Mouse (Mus musculus) CH12.LX (cell line): ENCODE data around the gene Slc39a1. TPM values are rescaled to one million over a fixed set of nuclear protein-coding genes. Genes with fewer than 3 reads are reported as not detected.

Experiments
- DNase-seq: peaks from one replicate; pipeline ENCODE4 v3.0.0-alpha.2; 2013; ENCODE audit errors: extremely low read depth
- H3K27ac ChIP-seq: 2 replicates; pipeline ENCODE4 v1.5.1; 2012; ENCODE audit warnings: low read depth, mild to moderate bottlenecking, control low read depth, moderate library complexity; ENCODE audit not compliant: insufficient read depth
- H3K27me3 ChIP-seq: replicated peaks from 2 replicates; pipeline ENCODE3; 2012; ENCODE audit warnings: inconsistent platforms
- H3K36me3 ChIP-seq, 2 experiments: replicated peaks in 1 of 2; 2 replicates each; pipeline versions ENCODE3 to v1.6.1; 2012; ENCODE audit warnings: inconsistent platforms in 1 of 2, low read length in 1 of 2, mild to moderate bottlenecking in 1 of 2, mixed read lengths in 1 of 2, moderate library complexity in 1 of 2; ENCODE audit not compliant: control insufficient read depth in 1 of 2, insufficient read depth in 1 of 2
- H3K4me1 ChIP-seq, 2 experiments: 2 replicates each; pipeline ENCODE4 v1.6.1; 2012; ENCODE audit warnings: inconsistent platforms in 1 of 2, moderate library complexity in 1 of 2; ENCODE audit not compliant: insufficient read depth in 2 of 2, control insufficient read depth in 1 of 2
- H3K4me2 ChIP-seq: 2 replicates; pipeline ENCODE4 v1.6.1; 2012; ENCODE audit warnings: low read depth, mild to moderate bottlenecking, control low read depth; ENCODE audit not compliant: poor library complexity, insufficient read depth, severe bottlenecking
- H3K4me3 ChIP-seq, 3 experiments: fragments of 150-350 bp in 1 of 3; sonication (generic) in 1 of 3; replicated peaks in 1 of 3; 2 replicates each; pipeline versions ENCODE3 to v1.5.1; 2011 to 2012; ENCODE audit warnings: low read depth in 2 of 3, low read length in 2 of 3, mild to moderate bottlenecking in 2 of 3, moderate library complexity in 2 of 3, control low read depth in 1 of 3, improper control_type of control experiment in 1 of 3, inconsistent platforms in 1 of 3, mixed read lengths in 1 of 3; ENCODE audit not compliant: poor library complexity in 1 of 3
- H3K79me2 ChIP-seq: replicated peaks from 2 replicates; pipeline ENCODE4 v1.6.1; 2012; ENCODE audit warnings: mild to moderate bottlenecking, moderate library complexity; ENCODE audit not compliant: control insufficient read depth, poor library complexity, insufficient read depth, severe bottlenecking; ENCODE audit errors: extremely low read depth
- H3K9ac ChIP-seq: 2 replicates; pipeline ENCODE4 v1.6.1; 2012; ENCODE audit warnings: low read depth, mild to moderate bottlenecking, control low read depth, moderate library complexity; ENCODE audit not compliant: insufficient read depth
- H3K9me3 ChIP-seq: replicated peaks from 2 replicates; pipeline ENCODE3; 2012; ENCODE audit warnings: low read length, inconsistent platforms, mixed read lengths
- CHD2 ChIP-seq: IDR thresholded peaks from 2 replicates; pipeline ENCODE4 v1.6.1; 2011; ENCODE audit warnings: low read length, improper control_type of control experiment
- E2F4 ChIP-seq: IDR thresholded peaks from 2 replicates; pipeline ENCODE4 v1.6.1; 2011; ENCODE audit warnings: low read depth, low read length, improper control_type of control experiment; ENCODE audit not compliant: insufficient replicate concordance
- ELF1 ChIP-seq: IDR thresholded peaks from 2 replicates; pipeline ENCODE4 v1.6.1; 2014; ENCODE audit warnings: low read depth, mild to moderate bottlenecking, inconsistent platforms, low read length, improper control_type of control experiment
- EP300 ChIP-seq: IDR thresholded peaks from 2 replicates; pipeline ENCODE4 v1.6.1; 2011; ENCODE audit warnings: low read length, improper control_type of control experiment
- ETS1 ChIP-seq: conservative IDR thresholded peaks from 2 replicates; pipeline ENCODE4 v1.6.1; 2012; ENCODE audit warnings: low read depth, mild to moderate bottlenecking, inconsistent platforms, low read length, improper control_type of control experiment, moderate library complexity
- GABPA ChIP-seq: IDR thresholded peaks from 2 replicates; pipeline ENCODE4 v1.6.1; 2012; ENCODE audit warnings: low read depth, low read length, improper control_type of control experiment, inconsistent platforms; ENCODE audit not compliant: insufficient replicate concordance
- HCFC1 ChIP-seq: IDR thresholded peaks from 2 replicates; pipeline ENCODE4 v1.6.1; 2012; ENCODE audit warnings: low read depth, mild to moderate bottlenecking, inconsistent platforms, low read length, improper control_type of control experiment
- IRF4 ChIP-seq: IDR thresholded peaks from 2 replicates; pipeline ENCODE4 v1.6.1; 2014; ENCODE audit warnings: low read depth, mild to moderate bottlenecking, inconsistent platforms, low read length, improper control_type of control experiment
- JUND ChIP-seq: conservative IDR thresholded peaks from 2 replicates; pipeline ENCODE4 v1.6.1; 2011; ENCODE audit warnings: low read depth, low read length, improper control_type of control experiment
- MAFK ChIP-seq: IDR thresholded peaks from 2 replicates; pipeline ENCODE4 v1.6.1; 2011; ENCODE audit warnings: low read length, improper control_type of control experiment; ENCODE audit not compliant: insufficient replicate concordance
- MAX ChIP-seq: IDR thresholded peaks from 2 replicates; pipeline ENCODE4 v1.6.1; 2011; ENCODE audit warnings: low read length, improper control_type of control experiment
- MAZ ChIP-seq: IDR thresholded peaks from 2 replicates; pipeline ENCODE4 v1.6.1; 2012; ENCODE audit warnings: low read depth, mild to moderate bottlenecking, inconsistent platforms, low read length, improper control_type of control experiment, moderate library complexity
- MEF2A ChIP-seq: IDR thresholded peaks from 2 replicates; pipeline ENCODE4 v1.6.1; 2014; ENCODE audit warnings: low read depth, mild to moderate bottlenecking, inconsistent platforms, low read length, improper control_type of control experiment, borderline replicate concordance
- NELFE ChIP-seq: IDR thresholded peaks from 2 replicates; pipeline ENCODE4 v1.6.1; 2011; ENCODE audit warnings: low read depth, low read length, improper control_type of control experiment
- NRF1 ChIP-seq: IDR thresholded peaks from 2 replicates; pipeline ENCODE4 v1.6.1; 2014; ENCODE audit warnings: low read depth, mild to moderate bottlenecking, inconsistent platforms, low read length, improper control_type of control experiment, moderate library complexity
- PAX5 ChIP-seq: IDR thresholded peaks from 2 replicates; pipeline ENCODE4 v1.6.1; 2012; ENCODE audit warnings: low read length, inconsistent platforms, mixed read lengths
- POLR2A ChIP-seq: IDR thresholded peaks from 2 replicates; pipeline ENCODE4 v1.6.1; 2011; ENCODE audit warnings: low read depth, mild to moderate bottlenecking, improper control_type of control experiment, low read length
- RAD21 ChIP-seq: IDR thresholded peaks from 2 replicates; pipeline ENCODE4 v1.6.1; 2011; ENCODE audit warnings: low read depth, mild to moderate bottlenecking, low read length, improper control_type of control experiment, moderate library complexity
- SIN3A ChIP-seq: IDR thresholded peaks from 2 replicates; pipeline ENCODE4 v1.6.1; 2012; ENCODE audit warnings: low read length, improper control_type of control experiment, inconsistent platforms
- SMC3 ChIP-seq: IDR thresholded peaks from 2 replicates; pipeline ENCODE4 v1.6.1; 2011; ENCODE audit warnings: low read depth, low read length, improper control_type of control experiment
- ZC3H11A ChIP-seq: IDR thresholded peaks from 2 replicates; pipeline ENCODE4 v1.6.1; 2012; ENCODE audit warnings: low read depth, mild to moderate bottlenecking, inconsistent platforms, low read length, improper control_type of control experiment
- ZKSCAN1 ChIP-seq: IDR thresholded peaks from 2 replicates; pipeline ENCODE4 v1.6.1; 2012; ENCODE audit warnings: low read depth, inconsistent platforms, low read length, improper control_type of control experiment, borderline replicate concordance
- ZMIZ1 ChIP-seq: IDR thresholded peaks from 2 replicates; pipeline ENCODE4 v1.6.1; 2012; ENCODE audit warnings: low read depth, mild to moderate bottlenecking, inconsistent platforms, low read length, improper control_type of control experiment
- dilution Hi-C: fragments of 300-500 bp; cut with MboI; formaldehyde crosslinking; loops from 2 replicates; pipeline ENCODE4 v1.14.3; 2020; ENCODE audit warnings: low sequenced_read_pairs; ENCODE audit not compliant: extremely low pct_unique_long_range_greater_than_20kb, extremely low pct_ligation_motif_present
- in situ Hi-C: fragments of 300-500 bp; cut with MboI; formaldehyde crosslinking; loops from 3 replicates; pipeline ENCODE4 v1.14.3; 2019; ENCODE audit warnings: low sequenced_read_pairs, low pct_ligation_motif_present, low pct_unique_long_range_greater_than_20kb, mixed read lengths
- polyA plus RNA-seq: library from polyadenylated mRNA; unstranded; fragments of >175 nt; gene quantifications from 2 replicates; pipeline ENCODE4 v1.2.1, GENCODE M21; 2012; ENCODE audit warnings: low read depth; ENCODE audit not compliant: insufficient read length
- total RNA-seq, 2 experiments: library from RNA; depleted of rRNA; stranded (reverse); fragments of 300-350 nt in 1 of 2; fragments of >200 nt in 1 of 2; gene quantifications; 2 replicates each; pipeline ENCODE4 v1.2.3; 2012 to 2014

The Slc39a1 gene
- total and polyA plus RNA-seq, 3 experiments = 23.8 to 42.2 (median 40.7) TPM

DNA sequence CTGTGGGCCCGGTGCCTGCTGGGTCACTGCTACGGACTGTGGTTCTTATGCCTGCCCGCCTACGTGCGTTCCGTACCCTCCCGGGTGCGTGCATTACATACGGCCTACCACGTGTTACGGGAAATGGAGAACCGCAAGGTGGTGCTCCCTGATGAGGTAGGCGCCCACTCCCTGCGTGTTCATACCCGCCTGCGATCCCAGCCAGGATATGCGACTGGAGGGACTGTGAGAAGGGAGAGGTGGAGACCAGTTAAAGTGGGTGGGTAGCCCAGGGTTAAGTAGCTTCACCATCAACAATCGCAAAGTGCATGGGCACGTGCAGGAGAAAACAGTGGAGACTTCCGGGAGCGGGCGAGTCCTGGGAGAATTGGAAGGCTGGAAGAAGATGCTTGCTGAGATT is 25.9 kb downstream of the Slc39a1 start:
- Histone ChIP-seq H3K4me3 (no peak overlapping the region), H3K27me3 (no peaks in the 10 kb centered on the region), H3K9ac (no peak overlapping the region), H3K27ac (no peak overlapping the region), H3K4me1 (peaks cover 2 to 6% of the 10 kb centered on the region in 2 experiments; a peak in 3 of 4 replicates), H3K4me2 (no peak overlapping the region), H3K9me3 (no peaks in the 10 kb centered on the region), H3K79me2 (peaks cover 3% of the 10 kb centered on the region; the same call in 1 of the 2 replicates), H3K36me3 (peaks cover 92 to 98% of the 10 kb centered on the region in 2 experiments)
- dilution Hi-C loops = no loop called here
- in situ Hi-C loops = no loop called here
- TF ChIP-seq JUND (no peak), MAZ (no peak), ELF1 (no peak), CHD2 (no peak), MEF2A (no peak), POLR2A (no peak), EP300 (no peak), HCFC1 (no peak), RAD21 (no peak), NRF1 (no peak), MAFK (no peak), ZMIZ1 (no peak), PAX5 (no peak), NELFE (no peak), ETS1 (no peak), ZKSCAN1 (no peak), GABPA (no peak), MAX (no peak), SIN3A (no peak)
- no peak for DNase-seq

DNA sequence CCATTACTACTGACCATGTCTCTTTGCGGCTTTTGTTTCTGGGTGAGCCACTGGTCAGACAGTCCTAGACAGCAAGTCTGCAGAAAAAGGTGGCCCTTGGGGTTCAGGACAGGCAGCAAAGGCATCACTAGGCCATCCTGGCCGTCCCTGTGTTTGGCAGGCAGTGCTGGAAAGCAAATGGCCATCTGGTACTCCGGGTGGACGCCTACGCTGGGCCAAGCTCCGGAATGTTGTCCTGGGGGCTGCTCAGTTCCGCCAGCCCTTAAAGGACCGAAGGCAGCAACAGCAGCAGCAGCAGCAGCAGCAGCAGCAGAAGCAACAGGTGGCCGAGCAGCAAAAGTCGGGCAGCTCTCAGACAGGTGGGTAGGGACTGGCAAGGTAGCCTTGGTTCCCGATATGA is 27.3 kb downstream of the Slc39a1 start:
- H3K9ac ChIP-seq = no peak overlapping the region
- DNase-seq = no peak
- no peak overlapping the region for H3K4me3 ChIP-seq
- H3K79me2 ChIP-seq = no peaks in the 10 kb centered on the region
- H3K9me3 ChIP-seq = no peaks in the 10 kb centered on the region
- no peaks in the 10 kb centered on the region for H3K4me1 ChIP-seq
- H3K27me3 ChIP-seq = no peaks in the 10 kb centered on the region
- no peak for TF ChIP-seq IRF4
- TF ChIP-seq MAX = no peak
- no peak for TF ChIP-seq ZC3H11A
- TF ChIP-seq SMC3 = no peak
- no peak for TF ChIP-seq ZKSCAN1
- no peak for TF ChIP-seq E2F4
- TF ChIP-seq MEF2A = no peak
- no peak for TF ChIP-seq JUND
- no peak for TF ChIP-seq MAFK
- no peak for TF ChIP-seq HCFC1
- TF ChIP-seq, all 38 proteins: peak for 0
- Histone ChIP-seq H3K27ac (no peak overlapping the region), H3K4me2 (no peak overlapping the region), H3K36me3 (peaks cover 94 to 98% of the 10 kb centered on the region in 2 experiments)
- in situ Hi-C loops = no loop called here
- dilution Hi-C loops = no loop called here
